Mouse (Mus musculus): ENCODE results near the gene Slc35f5. TPM values are rescaled to one million over a fixed set of nuclear protein-coding genes. Genes with fewer than 3 reads are reported as not detected.
A peak's percentile ranks its signal among the peaks of the same experiment; 100 is the strongest.
"Not testable (repeated sequence)": the region's sequence is repeated elsewhere in the genome, so short reads cannot be mapped to it uniquely, and the experiment has no call there.

The Slc35f5 gene
- total RNA-seq (2022), result 10 to 100 TPM; 22.7 to 34.2 (median 28.1) TPM

DNA sequence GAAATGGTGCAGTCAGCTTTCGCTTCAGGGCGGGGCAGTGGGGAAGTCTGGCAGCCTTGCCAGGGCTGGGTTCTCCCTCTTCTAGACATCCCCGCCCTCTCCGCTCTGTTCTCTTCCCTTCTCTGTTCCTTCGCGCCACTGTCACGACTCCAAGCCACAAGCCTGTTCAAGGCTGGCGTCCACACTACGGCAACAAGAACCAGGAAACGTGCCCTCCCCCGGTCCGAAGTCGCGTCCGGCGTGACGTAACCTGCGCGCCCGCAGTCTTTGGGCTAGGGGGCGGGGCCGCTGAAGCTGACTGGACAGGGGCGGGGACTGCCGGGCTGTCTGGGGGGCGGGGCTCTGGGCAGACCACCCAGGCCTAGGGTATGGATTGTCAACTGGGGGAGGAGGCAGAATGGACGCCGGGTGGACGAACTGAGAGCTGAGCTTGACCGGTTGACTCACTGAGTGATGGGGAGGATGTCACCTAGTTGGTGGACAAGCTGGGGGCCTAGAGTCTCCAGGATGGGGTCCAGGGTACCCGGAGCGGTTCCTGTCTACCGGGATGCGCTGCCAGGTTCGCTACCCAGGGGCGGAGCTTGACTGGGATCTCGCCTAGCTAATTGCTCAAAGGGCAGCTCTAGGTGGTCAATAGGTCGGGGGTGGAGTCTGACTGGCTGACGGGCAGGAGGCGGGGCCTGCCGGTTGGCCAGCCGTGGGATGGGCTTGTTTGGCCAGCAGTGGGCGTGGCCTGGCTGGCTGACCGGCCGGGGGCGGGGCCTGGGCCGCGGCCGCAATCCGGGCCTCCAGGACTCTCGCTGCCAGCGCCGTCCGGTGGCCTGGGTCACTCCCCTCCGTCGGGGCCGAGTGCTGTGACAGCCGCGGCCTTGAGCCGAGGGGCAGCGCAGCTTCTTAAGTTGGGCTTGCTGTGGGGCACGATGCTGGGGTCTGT is at the start of gene Slc35f5:
Gene Slc35f5 (plus strand): TSS at position 337 of the 934 bp plus-strand sequence.
- DNase-seq (ENCODE audit: low spot score in 2 of 2), result peak; percentile 96 to 97

DNA sequence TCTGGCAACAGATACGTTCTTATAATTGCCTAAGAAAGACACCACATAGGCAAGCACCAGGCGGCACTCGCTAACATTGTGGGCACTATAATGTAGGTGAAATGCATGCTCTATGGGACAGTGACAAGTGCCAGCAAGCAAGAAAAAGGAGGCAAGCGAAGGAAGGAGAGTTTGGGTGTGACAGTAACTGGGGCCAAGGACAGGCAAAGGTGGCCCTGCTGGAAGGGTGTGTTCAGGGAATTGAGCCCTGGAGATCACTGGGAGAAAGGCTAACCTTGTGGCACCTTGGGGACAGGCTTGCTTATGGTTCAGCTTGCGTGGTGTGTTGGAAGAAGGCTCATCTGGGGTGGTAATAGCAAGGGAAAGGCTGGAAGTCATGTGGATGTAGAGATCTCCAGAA is 45.7 kb upstream of the Slc35f5 start:
- no peak for DNase-seq (ENCODE audit: low spot score in 2 of 2)

- no peak for DNase-seq (ENCODE audit: low spot score in 2 of 2)
These were observed 43.3 kb upstream of the Slc35f5 start for GRCm38 (mm10) chr1:125516910-125517659.

GRCm38 (mm10) chr1:125519107-125519611 is 41.2 kb upstream of the Slc35f5 start:
- peak; percentile 6 to 12 for DNase-seq (ENCODE audit: low spot score in 2 of 2)

- DNase-seq (ENCODE audit: low spot score in 2 of 2), result peak; percentile 17 to 26
These were observed 34.3 kb upstream of the Slc35f5 start for GRCm38 (mm10) chr1:125525965-125526665.

DNA sequence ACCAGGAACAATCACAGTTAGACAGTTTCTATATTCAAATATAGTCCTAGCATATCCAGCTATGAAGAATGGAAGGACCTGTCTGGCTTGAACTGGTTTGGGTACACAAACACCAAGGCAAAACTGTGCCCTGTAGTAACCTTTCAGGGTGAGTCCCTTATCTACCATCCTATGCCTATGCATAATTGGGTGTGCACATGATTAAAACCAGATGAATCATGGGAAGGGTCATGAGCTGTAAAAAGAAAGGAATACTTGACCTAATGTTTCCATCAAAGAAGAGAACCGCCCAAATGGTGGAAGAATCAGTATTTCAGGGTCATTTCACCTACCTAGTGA is 33.8 kb upstream of the Slc35f5 start:
- DNase-seq (ENCODE audit: low spot score in 2 of 2), result no peak

- no peak for DNase-seq (ENCODE audit: low spot score in 2 of 2)
These were observed 33.0 kb upstream of the Slc35f5 start for GRCm38 (mm10) chr1:125527364-125527763.

DNA sequence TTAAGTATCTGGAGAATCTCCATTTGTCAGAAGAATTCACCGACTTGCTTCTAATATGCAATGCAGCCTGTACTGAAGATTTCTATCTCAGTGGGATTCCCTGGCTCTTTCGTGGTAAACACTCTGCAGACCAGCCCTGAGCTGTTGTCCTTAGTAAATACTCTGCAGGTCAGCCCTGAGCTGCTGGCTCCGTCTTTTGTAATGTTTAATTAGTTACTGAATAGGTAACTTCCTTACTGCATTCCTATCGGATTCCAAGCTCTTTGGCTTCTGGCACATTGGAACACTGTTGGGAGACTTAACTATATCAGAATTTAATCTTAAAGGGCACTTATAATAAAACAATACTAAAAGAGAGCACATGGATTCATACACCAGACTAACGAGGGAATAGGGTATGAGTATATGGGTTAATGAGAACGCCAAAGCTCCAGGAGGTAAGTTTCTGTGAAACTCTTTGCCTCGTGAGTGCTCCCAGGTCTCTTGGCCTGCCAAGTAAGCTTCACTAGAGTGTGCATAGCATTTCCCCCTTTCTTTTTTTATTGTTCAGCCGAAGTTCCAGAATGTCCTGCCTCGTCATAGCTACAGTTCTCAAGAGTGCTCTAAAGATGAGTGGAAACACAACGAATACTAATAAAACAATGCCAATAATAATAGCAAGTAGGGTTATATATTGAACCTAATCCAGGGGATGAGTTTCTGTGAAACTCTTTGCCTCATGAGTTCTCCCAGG is 27.0 kb upstream of the Slc35f5 start:
- DNase-seq (ENCODE audit: low spot score in 2 of 2), result not testable (repeated sequence)

GRCm38 (mm10) chr1:125537131-125537530 is 23.3 kb upstream of the Slc35f5 start:
- DNase-seq (ENCODE audit: low spot score in 2 of 2), result no peak

GRCm38 (mm10) chr1:125537776-125538175 is 22.6 kb upstream of the Slc35f5 start:
- no peak for DNase-seq (ENCODE audit: low spot score in 2 of 2)

GRCm38 (mm10) chr1:125539312-125539711 is 21.1 kb upstream of the Slc35f5 start:
- no peak for DNase-seq (ENCODE audit: low spot score in 2 of 2)

GRCm38 (mm10) chr1:125542008-125542999 is 18.1 kb upstream of the Slc35f5 start:
- peak; percentile 53 to 72 for DNase-seq (ENCODE audit: low spot score in 2 of 2)

GRCm38 (mm10) chr1:125549872-125550271 is 10.5 kb upstream of the Slc35f5 start:
- no peak for DNase-seq (ENCODE audit: low spot score in 2 of 2)

DNA sequence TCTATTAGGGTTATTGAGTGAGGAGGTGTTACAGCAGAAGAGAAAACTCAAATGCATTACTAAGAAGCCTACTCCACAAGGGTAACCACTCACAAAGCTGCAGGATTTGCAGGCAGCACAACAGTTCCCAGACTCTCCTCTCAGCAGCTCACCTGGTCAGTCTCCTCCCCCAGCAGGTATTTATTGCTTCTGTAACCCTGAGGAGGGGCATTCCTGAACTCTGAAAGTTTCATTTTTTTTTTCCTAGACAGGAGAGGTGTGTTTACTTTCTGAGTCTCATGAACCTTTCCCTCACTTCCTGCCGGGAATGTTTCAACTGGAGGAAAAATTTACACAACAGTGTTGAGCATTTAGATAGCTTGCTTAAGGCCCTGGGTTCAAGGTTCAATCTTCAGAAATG is 10.0 kb upstream of the Slc35f5 start:
- DNase-seq (ENCODE audit: low spot score in 2 of 2), result no peak

- no peak for DNase-seq (ENCODE audit: low spot score in 2 of 2)
These were observed 8.8 kb upstream of the Slc35f5 start for GRCm38 (mm10) chr1:125551564-125551963.

DNA sequence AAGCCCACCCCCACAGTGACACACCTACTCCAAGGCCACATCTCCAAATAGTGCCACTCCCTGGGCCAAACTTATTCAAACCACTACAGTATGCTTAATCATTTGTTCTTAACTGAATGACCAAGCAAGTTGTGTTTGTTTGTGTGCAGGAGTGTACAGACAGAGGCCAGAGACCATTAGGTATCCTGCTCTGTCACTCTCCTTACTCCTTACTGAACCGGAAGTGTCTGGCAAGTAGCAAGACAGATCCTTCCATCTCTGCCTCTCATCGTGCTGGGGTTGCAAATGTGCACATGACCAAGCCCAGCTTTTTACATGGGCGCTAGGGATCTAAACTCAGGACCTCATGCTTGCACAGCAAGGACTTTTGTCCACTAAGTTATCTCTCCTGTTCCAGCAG is 1.1 kb upstream of the Slc35f5 start:
- no peak for DNase-seq (ENCODE audit: low spot score in 2 of 2)

DNA sequence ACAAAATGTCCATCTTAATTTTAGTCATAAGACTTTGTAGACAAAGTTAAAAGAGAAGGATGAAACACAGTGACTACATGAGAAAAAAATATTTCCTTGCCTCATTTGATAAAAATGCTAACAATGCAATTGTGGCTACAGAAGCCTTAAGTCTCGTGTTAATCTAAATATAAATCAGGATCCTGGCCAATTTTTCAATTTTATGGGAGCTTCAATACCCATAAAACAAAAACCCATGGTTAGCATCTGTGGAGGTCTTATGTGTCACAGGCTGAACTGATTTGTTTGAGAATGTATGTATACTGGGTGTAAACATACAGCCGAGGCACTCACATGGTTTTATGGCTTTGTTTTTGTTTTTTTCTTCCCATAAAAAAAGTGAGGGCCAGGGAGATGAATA is 674 bp upstream of the Slc35f5 start:
- DNase-seq (ENCODE audit: low spot score in 2 of 2), result no peak

- no peak for DNase-seq (ENCODE audit: low spot score in 2 of 2)
These were observed 811 bp downstream of the Slc35f5 start for GRCm38 (mm10) chr1:125561206-125561605.

DNA sequence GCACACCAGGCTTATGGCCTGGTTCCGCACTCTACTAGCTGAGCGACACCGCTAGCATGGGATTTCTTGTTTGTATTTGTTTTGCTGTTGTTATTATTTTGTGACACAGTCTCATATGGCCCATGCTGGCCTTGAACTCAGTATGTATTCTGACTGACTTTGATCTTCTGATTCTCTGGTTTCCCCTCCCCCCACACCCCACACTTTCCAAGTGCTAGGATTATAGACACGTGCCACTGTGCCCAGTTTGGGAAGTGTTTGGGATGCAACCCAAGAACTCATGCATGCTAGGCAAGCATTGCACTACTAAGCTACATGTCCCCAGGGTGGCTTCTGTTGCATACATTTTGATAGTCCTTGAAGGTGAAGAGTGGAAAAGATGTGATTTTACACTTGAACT is 1.4 kb downstream of the Slc35f5 start:
- DNase-seq (ENCODE audit: low spot score in 2 of 2), result no peak

- no peak for DNase-seq (ENCODE audit: low spot score in 2 of 2)
These were observed 7.7 kb downstream of the Slc35f5 start for GRCm38 (mm10) chr1:125568126-125568525.
